26 mouse cellular contexts compared by ENCODE assay signal in the genomic region with DNA sequence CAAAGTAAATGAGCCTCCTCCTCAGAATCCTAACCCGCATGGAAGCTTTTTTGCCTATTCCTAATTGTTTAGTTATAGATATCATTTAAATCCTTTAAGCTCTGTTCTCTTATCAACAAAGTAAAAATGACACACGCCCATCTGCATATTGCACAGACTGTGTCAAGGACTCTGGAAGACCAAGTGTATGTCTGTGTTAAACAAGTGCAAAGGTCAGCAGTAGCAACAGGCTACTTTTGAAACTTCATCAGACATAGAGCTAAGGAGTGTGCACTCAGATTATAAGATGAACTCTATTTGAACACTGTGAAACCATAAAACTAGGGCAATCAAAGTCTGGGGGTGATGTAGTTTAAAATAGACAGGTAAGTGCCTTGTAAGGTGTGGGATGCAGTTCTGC.
A peak's percentile ranks its signal among the peaks of the same experiment; 100 is the strongest.
DNase-seq lines count a peak whose midpoint lies in the region; ATAC-seq and TF ChIP-seq lines count a peak whose summit lies in the region.
"Had no signal": no experiment of that assay in that cellular context is flagged by ENCODE, and none has a peak within 500 bp of the region (broad histone marks: within the 10 kb centered on the region; RNA-seq: fewer than 3 reads in every experiment).

No protein-coding gene starts in this region.

- DNase-seq in layer of hippocampus, adult 2 months (ENCODE audit: low spot score in 2 of 2): no peak
- DNase-seq in layer of hippocampus, adult 8-10 months (ENCODE audit: low spot score in 2 of 2): no peak
- DNase-seq in retina, postnatal 1 day: peak; percentile 23
- DNase-seq in retina, embryonic 14.5 days (ENCODE audit: low spot score): no peak
- DNase-seq in brain, adult 2 months (ENCODE audit: low read depth, low spot score): peak; percentile 22
- DNase-seq in kidney, adult 18-20 months: no peak
- no peak for DNase-seq in ovary, adult 18-20 months (ENCODE audit: low spot score)
- DNase-seq: adrenal gland, postnatal 10 days; adrenal gland, postnatal 36 days; B cell, adult 2 months; cerebellum, adult 11 months; cerebellum, adult 2 months; cerebellum, adult 9-11 months; cerebellum, postnatal 25 days; forebrain, postnatal 0 days; gastrocnemius, adult 2 months; gastrocnemius, postnatal 14 days had no signal

- no peaks in the 10 kb centered on the region for H3K9me3 ChIP-seq in intestine, embryonic 16.5 days (ENCODE audit: control insufficient read depth, low read length)
- H3K9me3 ChIP-seq: embryonic facial prominence, embryonic 12.5 days; embryonic facial prominence, embryonic 15.5 days; G1E; hindbrain, embryonic 12.5 days had no signal

- H3K36me3 ChIP-seq in intestine, embryonic 16.5 days (ENCODE audit: control insufficient read depth, insufficient read depth, low read length): no peaks in the 10 kb centered on the region
- H3K36me3 ChIP-seq: embryonic facial prominence, embryonic 12.5 days; embryonic facial prominence, embryonic 15.5 days; G1E; hindbrain, embryonic 12.5 days had no signal

- no peak for TF ChIP-seq CTCF in layer of hippocampus, adult 2 months (conservative IDR thresholded peaks at IDR 0.05)

- no peaks in the 10 kb centered on the region for H3K27me3 ChIP-seq in intestine, embryonic 16.5 days (replicated peaks; ENCODE audit: control insufficient read depth, insufficient read depth, low read length)
- H3K27me3 ChIP-seq: CH12.LX; embryonic facial prominence, embryonic 12.5 days; embryonic facial prominence, embryonic 15.5 days; hindbrain, embryonic 12.5 days; Patski had no signal

- no peak overlapping the region for H3K4me3 ChIP-seq in layer of hippocampus, adult 2 months
- no peak overlapping the region for H3K4me3 ChIP-seq in intestine, embryonic 16.5 days (ENCODE audit: low read length)
- H3K4me3 ChIP-seq: embryonic facial prominence, embryonic 12.5 days; embryonic facial prominence, embryonic 15.5 days; gastrocnemius, adult 2 months; hindbrain, embryonic 12.5 days had no signal

- peak; percentile 81 for ATAC-seq in intestine, embryonic 16.5 days
- ATAC-seq: forebrain, embryonic 14.5 days; forebrain, postnatal 0 days; Patski had no signal

- 53% methylated on average over 2 of the region's 2 CpGs for WGBS in intestine, embryonic 16.5 days

- H3K4me1 ChIP-seq in intestine, embryonic 16.5 days (ENCODE audit: control insufficient read depth, insufficient read depth, low read length): no peaks in the 10 kb centered on the region
- H3K4me1 ChIP-seq: embryonic facial prominence, embryonic 12.5 days; embryonic facial prominence, embryonic 15.5 days; hindbrain, embryonic 12.5 days had no signal

- peak overlapping the region; percentile 87 for H3K27ac ChIP-seq in layer of hippocampus, adult 2 months
- no peak overlapping the region for H3K27ac ChIP-seq in intestine, embryonic 16.5 days (ENCODE audit: low read length)
- H3K27ac ChIP-seq: embryonic facial prominence, embryonic 12.5 days; embryonic facial prominence, embryonic 15.5 days; gastrocnemius, adult 2 months; hindbrain, embryonic 12.5 days had no signal

- no peak overlapping the region for H3K9ac ChIP-seq in intestine, embryonic 16.5 days (ENCODE audit: low read depth, low read length)
- H3K9ac ChIP-seq: embryonic facial prominence, embryonic 12.5 days; embryonic facial prominence, embryonic 15.5 days; forebrain, postnatal 0 days; hindbrain, embryonic 12.5 days had no signal

- no peak overlapping the region for H3K4me2 ChIP-seq in intestine, embryonic 16.5 days (ENCODE audit: low read depth, low read length)
- H3K4me2 ChIP-seq: embryonic facial prominence, embryonic 12.5 days; embryonic facial prominence, embryonic 15.5 days; heart, embryonic 11.5 days; hindbrain, embryonic 12.5 days had no signal

Comparison
In these comparisons a context has a peak if more than half of its experiments do, and no peak if none do; other contexts are left out.
1. DNase-seq: peak in retina, postnatal 1 day (single experiment) and brain, adult 2 months (single experiment); none in layer of hippocampus, adult 2 months (0 of 2), layer of hippocampus, adult 8-10 months (0 of 2), retina, embryonic 14.5 days (single experiment), kidney, adult 18-20 months (single experiment) and ovary, adult 18-20 months (single experiment).